Mouse (Mus musculus): Measurements from ENCODE around the gene Abcg8. TPM values are rescaled to one million over a fixed set of nuclear protein-coding genes. Genes with fewer than 3 reads are reported as not detected.

Abcg8 gene
- total RNA-seq (2021) = under 1 TPM; 0.10 TPM
- long read RNA-seq, experiment 1 = 0 reads
- long read RNA-seq, experiment 2, partial matches to known transcripts = 0 of 1 reads
- long read RNA-seq, experiment 2, other reads (novel, unspliced or antisense) = 1 of 1 reads

- peak in 1 of 2 experiments; percentile 26 for DNase-seq (ENCODE audit: low spot score in 2 of 2)
Measured at GRCm38 (mm10) chr17:84675951-84676366, at the start of gene Abcg8. Gene Abcg8 (plus strand): TSS chr17:84676302.

- no peak for DNase-seq (ENCODE audit: low spot score in 2 of 2)
Measured at GRCm38 (mm10) chr17:84626857-84627305, 49.2 kb upstream of the Abcg8 start.

GRCm38 (mm10) chr17:84627721-84628120 is 48.4 kb upstream of the Abcg8 start:
- DNase-seq (ENCODE audit: low spot score in 2 of 2) = no peak

- DNase-seq (ENCODE audit: low spot score in 2 of 2) = no peak
Measured at GRCm38 (mm10) chr17:84628611-84629010, 47.5 kb upstream of the Abcg8 start.

- no peak for DNase-seq (ENCODE audit: low spot score in 2 of 2)
Measured at GRCm38 (mm10) chr17:84631836-84632235, 44.3 kb upstream of the Abcg8 start.

- DNase-seq (ENCODE audit: low spot score in 2 of 2) = no peak
Measured at GRCm38 (mm10) chr17:84633443-84633842, 42.7 kb upstream of the Abcg8 start.

GRCm38 (mm10) chr17:84636328-84636727 is 39.8 kb upstream of the Abcg8 start:
- DNase-seq (ENCODE audit: low spot score in 2 of 2) = peak in 1 of 2 experiments; percentile 42

GRCm38 (mm10) chr17:84637971-84638370 is 38.1 kb upstream of the Abcg8 start:
- no peak for DNase-seq (ENCODE audit: low spot score in 2 of 2)

- DNase-seq (ENCODE audit: low spot score in 2 of 2) = no peak
Measured at GRCm38 (mm10) chr17:84639796-84640378, 36.2 kb upstream of the Abcg8 start.

GRCm38 (mm10) chr17:84641893-84642292 is 34.2 kb upstream of the Abcg8 start:
- DNase-seq (ENCODE audit: low spot score in 2 of 2) = peak in 1 of 2 experiments; percentile 51

- no peak for DNase-seq (ENCODE audit: low spot score in 2 of 2)
Measured at GRCm38 (mm10) chr17:84642324-84642723, 33.8 kb upstream of the Abcg8 start.

GRCm38 (mm10) chr17:84644292-84645050 is 31.6 kb upstream of the Abcg8 start:
- DNase-seq (ENCODE audit: low spot score in 2 of 2) = no peak

GRCm38 (mm10) chr17:84645119-84645518 is 31.0 kb upstream of the Abcg8 start:
- DNase-seq (ENCODE audit: low spot score in 2 of 2) = no peak

GRCm38 (mm10) chr17:84645894-84646293 is 30.2 kb upstream of the Abcg8 start:
- DNase-seq (ENCODE audit: low spot score in 2 of 2) = no peak

GRCm38 (mm10) chr17:84646477-84646876 is 29.6 kb upstream of the Abcg8 start:
- DNase-seq (ENCODE audit: low spot score in 2 of 2) = no peak

GRCm38 (mm10) chr17:84647630-84648029 is 28.5 kb upstream of the Abcg8 start:
- DNase-seq (ENCODE audit: low spot score in 2 of 2) = no peak

GRCm38 (mm10) chr17:84650302-84651017 is 25.6 kb upstream of the Abcg8 start:
- no peak for DNase-seq (ENCODE audit: low spot score in 2 of 2)

GRCm38 (mm10) chr17:84653544-84653943 is 22.6 kb upstream of the Abcg8 start:
- DNase-seq (ENCODE audit: low spot score in 2 of 2) = no peak

- DNase-seq (ENCODE audit: low spot score in 2 of 2) = no peak
Measured at GRCm38 (mm10) chr17:84656205-84656604, 19.9 kb upstream of the Abcg8 start.

GRCm38 (mm10) chr17:84656653-84657421 is 19.3 kb upstream of the Abcg8 start:
- DNase-seq (ENCODE audit: low spot score in 2 of 2) = no peak

GRCm38 (mm10) chr17:84657422-84657732 is 18.7 kb upstream of the Abcg8 start:
- no peak for DNase-seq (ENCODE audit: low spot score in 2 of 2)

Measured in gastrocnemius, postnatal 4 days (tissue).